Mouse (Mus musculus) ovary, postnatal 10 days (tissue): Measurements from ENCODE around the gene Ccdc115.
A peak's percentile ranks its signal among the peaks of the same experiment; 100 is the strongest.
"Not testable (repeated sequence)": the region's sequence is repeated elsewhere in the genome, so short reads cannot be mapped to it uniquely, and the experiment has no call there.

Source experiments
- DNase-seq: peaks from one replicate; pipeline ENCODE4 v3.0.0; 2022; ENCODE audit warnings: low spot score

Gene Ccdc115

GRCm38 (mm10) chr1:34438381-34439051 is 956 bp downstream of the Ccdc115 start:
- DNase-seq, result no peak

GRCm38 (mm10) chr1:34437366-34437765 is 2.1 kb downstream of the Ccdc115 start:
- not testable (repeated sequence) for DNase-seq

GRCm38 (mm10) chr1:34436374-34436773 is 3.1 kb downstream of the Ccdc115 start:
- DNase-seq, result no peak

GRCm38 (mm10) chr1:34435371-34436120 is 3.9 kb downstream of the Ccdc115 start:
- DNase-seq, result no peak

GRCm38 (mm10) chr1:34434660-34435160 is 4.8 kb downstream of the Ccdc115 start:
- DNase-seq, result peak; percentile 79

- DNase-seq, result no peak
These were observed 5.5 kb downstream of the Ccdc115 start for GRCm38 (mm10) chr1:34433891-34434521.

- DNase-seq, result peak; percentile 7
These were observed 6.5 kb downstream of the Ccdc115 start for GRCm38 (mm10) chr1:34432776-34433481.

GRCm38 (mm10) chr1:34432411-34432775 is 7.1 kb downstream of the Ccdc115 start:
- no peak for DNase-seq

GRCm38 (mm10) chr1:34431431-34431830 is 8.0 kb downstream of the Ccdc115 start:
- no peak for DNase-seq

- no peak for DNase-seq
These were observed 8.5 kb downstream of the Ccdc115 start for GRCm38 (mm10) chr1:34430981-34431380.

- no peak for DNase-seq
These were observed 10.2 kb downstream of the Ccdc115 start for GRCm38 (mm10) chr1:34429281-34429680.

GRCm38 (mm10) chr1:34428466-34428865 is 11.0 kb downstream of the Ccdc115 start:
- DNase-seq, result no peak

GRCm38 (mm10) chr1:34399182-34399953 is 40.1 kb downstream of the Ccdc115 start:
- DNase-seq, result no peak

GRCm38 (mm10) chr1:34396321-34396720 is 43.2 kb downstream of the Ccdc115 start:
- DNase-seq, result no peak

GRCm38 (mm10) chr1:34389234-34389891 is 50.1 kb downstream of the Ccdc115 start:
- DNase-seq, result no peak

GRCm38 (mm10) chr1:34388849-34389233 is 50.6 kb downstream of the Ccdc115 start:
- DNase-seq, result no peak

- DNase-seq, result no peak
These were observed 51.8 kb downstream of the Ccdc115 start for GRCm38 (mm10) chr1:34387346-34388327.
